In genomic region chr3:152569242-152569605, GRCm38 (mm10) we compare ENCODE assay signal across 11 mouse cellular contexts.
DNase-seq lines count a peak whose midpoint lies in the region; ATAC-seq and TF ChIP-seq lines count a peak whose summit lies in the region.
"Had no signal": no experiment of that assay in that cellular context is flagged by ENCODE, and none has a peak within 500 bp of the region (broad histone marks: within the 10 kb centered on the region; RNA-seq: fewer than 3 reads in every experiment).

No protein-coding gene starts in this region.

- H3K36me3 ChIP-seq in kidney, adult 2 months (ENCODE audit: control insufficient read depth, insufficient read depth, low read length): no peaks in the 10 kb centered on the region
- H3K36me3 ChIP-seq in myocyte (ENCODE audit: control insufficient read depth, insufficient read depth): no peaks in the 10 kb centered on the region
- H3K36me3 ChIP-seq in midbrain, embryonic 14.5 days (ENCODE audit: control insufficient read depth, insufficient read depth, low read length): no peaks in the 10 kb centered on the region
- H3K36me3 ChIP-seq: neural tube, embryonic 12.5 days had no signal

- no peak overlapping the region for H3ac ChIP-seq in myocyte (ENCODE audit: control insufficient read depth, insufficient read length)

- peak; percentile 96 for DNase-seq in Muller cell, postnatal 12 days (ENCODE audit: inconsistent ontology term)
- DNase-seq in R1 (ENCODE audit: low read depth, low spot score): peak; percentile 12
- DNase-seq in kidney, adult 2 months: peak; percentile 64
- DNase-seq in right cerebral cortex, postnatal 25 days: no peak
- DNase-seq in midbrain, embryonic 14.5 days: no peak
- no peak for DNase-seq in urinary bladder, postnatal 14 days (ENCODE audit: low spot score)
- DNase-seq: cerebellum, postnatal 25 days had no signal

- ATAC-seq in midbrain, embryonic 14.5 days (ENCODE audit: low FRiP score, low TSS enrichment): no peak
- ATAC-seq: forebrain, embryonic 16.5 days had no signal

- H3K4me3 ChIP-seq in kidney, adult 2 months (ENCODE audit: insufficient read depth, low read depth, low read length): no peak overlapping the region
- H3K4me3 ChIP-seq in myocyte: no peak overlapping the region
- H3K4me3 ChIP-seq in midbrain, embryonic 14.5 days (replicated peaks; ENCODE audit: low read depth, low read length): no peak overlapping the region
- H3K4me3 ChIP-seq: layer of hippocampus, adult 2 months; neural tube, embryonic 12.5 days had no signal

- no peaks in the 10 kb centered on the region for H3K4me1 ChIP-seq in kidney, adult 2 months (ENCODE audit: control insufficient read depth, insufficient read depth, low read length)
- H3K4me1 ChIP-seq in midbrain, embryonic 14.5 days (ENCODE audit: control insufficient read depth, insufficient read depth, low read length): no peaks in the 10 kb centered on the region
- H3K4me1 ChIP-seq: neural tube, embryonic 12.5 days had no signal

- no peak for TF ChIP-seq CTCF in kidney, adult 2 months (conservative IDR thresholded peaks at IDR 0.05; ENCODE audit: insufficient read depth, insufficient read length, low read depth, low read length)

- H3K27me3 ChIP-seq in kidney, adult 2 months (replicated peaks; ENCODE audit: control insufficient read depth, insufficient read depth, low read length): no peaks in the 10 kb centered on the region
- no peaks in the 10 kb centered on the region for H3K27me3 ChIP-seq in myocyte (ENCODE audit: control insufficient read depth, insufficient read depth, insufficient read length)
- no peaks in the 10 kb centered on the region for H3K27me3 ChIP-seq in midbrain, embryonic 14.5 days (ENCODE audit: control insufficient read depth, insufficient read depth, low read length)
- H3K27me3 ChIP-seq: neural tube, embryonic 12.5 days had no signal

- no peaks in the 10 kb centered on the region for H3K79me2 ChIP-seq in myocyte (ENCODE audit: control insufficient read depth, insufficient read depth)

- peak overlapping the region; percentile 16; the same call in 1 of the 2 replicates for H3K27ac ChIP-seq in kidney, adult 2 months (ENCODE audit: insufficient read depth, low read depth, low read length)
- no peak overlapping the region for H3K27ac ChIP-seq in midbrain, embryonic 14.5 days (replicated peaks; ENCODE audit: low read depth, low read length)
- H3K27ac ChIP-seq: layer of hippocampus, adult 2 months; neural tube, embryonic 12.5 days had no signal

- H3K9me3 ChIP-seq in midbrain, embryonic 14.5 days (ENCODE audit: control insufficient read depth, low read length): no peaks in the 10 kb centered on the region
- H3K9me3 ChIP-seq: neural tube, embryonic 12.5 days had no signal

- 38% methylated on average over 6 of the region's 6 CpGs for WGBS in kidney, adult 2 months
- 89% methylated on average over 6 of the region's 6 CpGs for WGBS in midbrain, embryonic 14.5 days

- H3K4me2 ChIP-seq in myocyte (ENCODE audit: low read depth): peak overlapping the region; percentile 48
- no peak overlapping the region for H3K4me2 ChIP-seq in midbrain, embryonic 14.5 days (ENCODE audit: low read length)
- H3K4me2 ChIP-seq: neural tube, embryonic 12.5 days had no signal

- no peak overlapping the region for H3K9ac ChIP-seq in midbrain, embryonic 14.5 days (replicated peaks; ENCODE audit: low read length)
- H3K9ac ChIP-seq: neural tube, embryonic 12.5 days had no signal

- no peak for TF ChIP-seq POLR2A in kidney, adult 2 months (IDR thresholded peaks at IDR 0.05; ENCODE audit: low read depth, low read length)
- TF ChIP-seq POLR2A in myocyte (IDR thresholded peaks at IDR 0.05; ENCODE audit: insufficient read length, low read depth): no peak

TF ChIP-seq in myocyte, 11 proteins besides CTCF, POLR2A, EP300 and RAD21:
- TF ChIP-seq MYOD1 (IDR thresholded peaks at IDR 0.05; ENCODE audit: control insufficient read depth in 1 of 3, insufficient read length in 2 of 3, low read depth in 2 of 3): no peak
- no peak for TF ChIP-seq MAX (IDR thresholded peaks at IDR 0.05; ENCODE audit: low read depth)
- no peak for TF ChIP-seq CEBPB (IDR thresholded peaks at IDR 0.05; ENCODE audit: insufficient read depth, poor library complexity, severe bottlenecking)
- no peak for TF ChIP-seq SRF (IDR thresholded peaks at IDR 0.05; ENCODE audit: control insufficient read depth, insufficient read length, low read depth)
- no peak for TF ChIP-seq MYOG (IDR thresholded peaks at IDR 0.05; ENCODE audit: control insufficient read depth in 1 of 3, insufficient read depth in 1 of 3, insufficient read length in 2 of 3, low read depth in 2 of 3)
- no peak for TF ChIP-seq POLR2AphosphoS2 (IDR thresholded peaks at IDR 0.05; ENCODE audit: insufficient read length, low read depth)
- no peak for TF ChIP-seq E2F4 (IDR thresholded peaks at IDR 0.05; ENCODE audit: insufficient read depth)
- no peak for TF ChIP-seq TCF12 (IDR thresholded peaks at IDR 0.05; ENCODE audit: insufficient read depth, poor library complexity, severe bottlenecking)
- TF ChIP-seq TCF3 (IDR thresholded peaks at IDR 0.05; ENCODE audit: insufficient read length, low read depth): no peak
- no peak for TF ChIP-seq USF1 (IDR thresholded peaks at IDR 0.05; ENCODE audit: low read depth)
- no peak for TF ChIP-seq REST (IDR thresholded peaks at IDR 0.05; ENCODE audit: insufficient read depth, insufficient read length)
TF ChIP-seq in myocyte: peak in this region for 0.

Comparison
In these comparisons a context has a peak if more than half of its experiments do, and no peak if none do; other contexts are left out.
1. DNase-seq: peak in Muller cell, postnatal 12 days (single experiment), R1 (single experiment) and kidney, adult 2 months (single experiment); none in right cerebral cortex, postnatal 25 days (single experiment), midbrain, embryonic 14.5 days (single experiment) and urinary bladder, postnatal 14 days (single experiment).